Mouse (Mus musculus) testis, postnatal 10 days (tissue): ENCODE results near the gene Khsrp.

Experiments used
- DNase-seq: peaks from one replicate; pipeline ENCODE4 v3.0.0; 2021; ENCODE audit warnings: low spot score

Gene Khsrp

GRCm38 (mm10) chr17:56986105-56986805 is 45.1 kb downstream of the Khsrp start:
- peak; percentile 25 for DNase-seq

DNA sequence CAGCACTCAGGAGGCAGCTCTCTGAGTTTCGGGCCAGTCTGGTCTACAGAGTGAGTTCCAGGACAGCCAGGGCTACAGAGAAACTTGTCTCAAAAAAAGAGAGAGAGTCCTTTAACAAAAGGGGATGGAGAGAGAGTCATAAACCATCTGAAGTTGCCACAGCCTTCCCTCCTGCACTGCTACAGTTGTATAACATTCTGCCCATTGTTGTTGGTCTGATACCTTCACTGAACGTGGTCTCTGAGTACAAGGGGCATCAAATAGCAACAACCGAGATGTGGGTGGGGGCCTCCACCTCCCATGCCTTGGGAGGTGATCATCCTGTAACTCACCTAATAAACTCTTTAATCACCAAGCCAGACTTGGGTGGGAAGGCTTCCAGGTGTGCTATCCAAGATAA is 45.7 kb downstream of the Khsrp start:
- DNase-seq = peak; percentile 27

GRCm38 (mm10) chr17:56984886-56985285 is 46.4 kb downstream of the Khsrp start:
- DNase-seq = peak; percentile 41

GRCm38 (mm10) chr17:56982013-56982412 is 49.3 kb downstream of the Khsrp start, which contains the start of gene Acer1:
Gene Acer1, minus strand, starts transcription at chr17:56982126.
- no peak for DNase-seq

GRCm38 (mm10) chr17:56981049-56981448 is 50.3 kb downstream of the Khsrp start:
- no peak for DNase-seq

DNA sequence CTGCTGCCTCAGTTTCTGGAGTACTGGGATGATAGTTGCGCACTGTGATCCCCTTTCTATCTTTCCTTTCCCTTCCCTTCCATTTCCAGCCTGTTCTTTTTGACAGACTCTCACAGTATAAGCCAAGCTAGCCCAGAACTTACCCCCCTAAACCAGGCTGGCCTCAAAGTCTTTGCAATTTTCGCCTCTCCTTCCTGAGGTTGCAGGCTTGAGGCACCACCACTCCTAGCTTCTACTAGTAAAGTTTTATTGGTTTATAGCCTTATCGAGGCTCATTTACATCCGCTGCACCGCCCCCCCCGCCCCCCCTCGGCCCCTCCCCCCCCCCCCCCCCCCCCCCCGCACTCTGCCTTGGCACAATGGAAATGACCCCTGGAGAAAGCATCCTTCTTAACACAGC is 51.8 kb downstream of the Khsrp start:
- DNase-seq = no peak

- no peak for DNase-seq
These were observed 54.6 kb downstream of the Khsrp start for GRCm38 (mm10) chr17:56976531-56977390.

GRCm38 (mm10) chr17:56975391-56975790 is 55.9 kb downstream of the Khsrp start:
- DNase-seq = no peak

DNA sequence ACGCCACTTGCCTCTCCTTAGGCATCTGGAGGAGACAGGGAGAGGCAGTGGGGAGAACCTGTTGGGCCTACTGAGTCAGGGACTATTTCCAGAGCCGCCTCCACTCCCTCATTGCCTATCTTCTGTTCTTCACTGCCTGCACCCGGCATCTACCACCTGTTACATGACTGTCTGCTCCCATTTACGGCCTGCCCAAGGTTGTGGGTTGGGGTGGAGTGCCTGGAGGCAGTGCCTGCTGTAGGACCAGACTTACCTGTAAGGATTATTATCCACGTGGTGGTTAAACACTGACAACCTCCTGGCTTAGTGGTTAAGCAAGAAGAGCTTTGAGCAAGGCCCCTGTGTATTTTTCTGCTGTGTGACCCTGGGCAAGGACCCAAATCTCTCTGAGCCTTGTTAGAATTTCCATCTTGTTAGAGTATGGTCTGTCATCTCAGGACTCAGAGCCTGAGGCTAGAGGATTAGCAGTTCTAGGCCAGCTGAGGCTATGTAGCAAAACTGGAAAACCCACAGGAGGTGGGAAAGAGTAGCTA is 56.5 kb downstream of the Khsrp start:
- DNase-seq = no peak

DNA sequence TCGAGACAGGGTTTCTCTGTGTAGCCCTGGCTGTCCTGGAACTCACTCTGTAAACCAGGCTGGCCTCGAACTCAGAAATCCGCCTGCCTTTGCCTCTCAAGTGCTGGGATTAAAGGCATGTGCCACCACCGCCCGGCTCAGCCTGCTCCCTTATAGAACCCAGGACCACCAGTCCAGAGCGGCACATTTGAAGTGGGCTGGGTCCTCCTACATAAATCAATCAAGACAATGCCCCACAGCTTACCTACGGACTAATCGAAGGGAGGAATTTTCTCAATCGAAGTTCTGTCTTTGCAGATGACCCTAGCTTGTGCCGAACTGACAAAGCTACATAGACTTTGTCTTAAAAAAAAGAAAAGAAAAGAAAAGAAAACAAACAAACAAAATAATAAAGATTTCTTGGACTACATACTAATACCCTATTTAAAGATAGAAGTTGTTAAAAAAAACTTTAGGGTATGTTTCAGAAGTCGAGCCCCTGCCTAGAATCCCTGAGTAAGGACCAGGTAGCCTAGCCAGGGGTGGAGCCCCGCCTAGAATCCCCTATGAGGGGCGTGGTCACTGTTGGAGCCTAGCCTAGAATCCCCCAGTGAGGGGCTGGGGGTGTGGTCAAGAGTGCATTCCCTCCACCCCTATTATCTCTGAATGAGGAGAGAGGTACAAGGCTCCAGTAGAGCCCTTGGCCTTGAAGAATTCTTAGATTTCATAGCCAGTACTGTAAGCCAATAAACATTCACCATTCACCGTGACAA is 57.2 kb downstream of the Khsrp start:
- peak; percentile 51 for DNase-seq
